Mouse (Mus musculus) testis, postnatal 14 days (tissue): Measurements from ENCODE around the gene Mylk2.

ENCODE experiments used
- DNase-seq: peaks from one replicate; pipeline ENCODE4 v3.0.0; 2021; ENCODE audit warnings: low spot score

The Mylk2 gene

DNA sequence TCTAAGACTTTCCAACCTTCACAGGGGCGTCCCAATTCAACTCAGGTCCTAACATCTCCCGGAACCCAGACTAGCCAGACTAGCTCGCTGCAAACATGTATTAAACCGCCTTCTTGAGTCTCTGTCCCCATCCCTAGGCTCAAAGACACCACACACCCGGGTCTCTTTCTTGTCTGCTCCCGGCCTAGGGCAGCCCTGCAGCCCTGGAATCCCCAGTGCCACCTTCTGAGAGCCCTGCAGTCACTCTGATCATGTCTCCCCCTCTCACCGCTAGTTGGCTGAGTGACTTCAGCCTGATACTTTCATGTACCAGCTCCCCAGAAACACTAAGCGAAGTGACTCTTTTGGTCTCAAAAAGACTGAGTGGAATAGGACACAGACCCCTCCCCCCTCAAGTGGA lies 32.4 kb downstream of the Mylk2 start:
- no peak for DNase-seq

DNA sequence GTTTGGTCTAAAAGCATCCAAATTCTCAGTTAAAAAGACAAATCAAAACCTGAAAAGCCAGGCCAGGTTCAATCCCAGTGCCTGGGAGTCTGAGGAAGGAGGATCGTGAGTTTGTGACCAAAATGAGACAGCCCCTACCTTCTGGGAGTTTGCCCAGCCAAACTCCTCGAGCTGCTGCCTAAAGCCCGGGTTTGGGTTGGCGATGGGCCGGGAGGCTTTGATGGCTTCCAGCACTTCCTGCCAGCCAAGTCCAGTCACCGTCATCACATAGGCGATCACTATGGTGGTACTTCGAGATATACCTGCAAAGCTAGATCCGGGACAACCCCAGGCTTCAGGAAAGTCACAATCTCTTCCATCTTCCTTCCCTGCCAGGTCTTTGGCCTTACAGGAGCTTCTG lies 32.9 kb downstream of the Mylk2 start:
- DNase-seq = no peak

DNA sequence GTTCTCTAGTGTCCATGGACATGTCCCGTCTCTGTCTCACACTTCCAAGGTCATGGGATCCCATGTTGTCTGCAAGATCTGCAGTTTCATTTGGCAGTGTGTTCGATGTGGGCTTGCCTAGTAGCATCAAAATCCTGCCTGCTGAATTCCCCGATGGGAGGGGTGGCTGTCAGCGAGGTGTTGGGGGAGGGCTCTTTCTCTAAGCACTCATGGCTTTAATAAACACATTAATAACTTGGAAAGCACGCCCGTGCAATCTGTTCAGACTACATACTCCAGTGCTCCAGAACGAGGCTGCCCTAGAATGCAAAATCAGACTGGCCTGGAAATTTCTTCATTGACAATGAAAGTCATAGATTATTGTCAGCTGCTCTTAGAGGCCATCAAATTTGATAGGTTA lies 35.9 kb downstream of the Mylk2 start:
- no peak for DNase-seq

DNA sequence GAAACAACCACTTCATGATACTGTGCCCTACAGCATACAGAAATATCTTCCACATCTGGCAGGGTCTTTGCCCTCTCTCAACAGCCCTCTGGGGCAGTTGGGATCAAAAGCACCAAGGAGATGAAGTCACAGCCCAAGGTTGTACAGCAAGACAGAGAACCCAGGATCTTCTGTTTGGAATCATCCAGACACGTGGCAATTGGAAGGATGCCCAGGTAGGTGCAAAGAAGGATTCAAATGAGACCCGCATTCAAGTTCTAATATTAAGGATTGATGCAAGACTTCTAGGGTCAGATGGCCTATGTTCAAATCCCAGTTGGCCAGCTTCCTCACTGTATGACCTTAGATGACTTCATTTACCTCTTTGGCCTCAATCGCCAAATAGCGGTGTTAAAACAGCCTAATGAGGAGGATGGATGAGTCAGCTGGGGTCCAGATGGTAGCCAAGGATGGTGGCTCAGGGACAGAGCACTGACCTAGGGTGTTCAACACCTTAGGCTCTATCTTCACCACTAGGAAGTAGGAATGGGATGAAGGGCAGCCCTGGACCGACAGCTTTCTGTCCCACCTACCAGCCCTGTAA lies 37.4 kb downstream of the Mylk2 start:
- DNase-seq = no peak

DNA sequence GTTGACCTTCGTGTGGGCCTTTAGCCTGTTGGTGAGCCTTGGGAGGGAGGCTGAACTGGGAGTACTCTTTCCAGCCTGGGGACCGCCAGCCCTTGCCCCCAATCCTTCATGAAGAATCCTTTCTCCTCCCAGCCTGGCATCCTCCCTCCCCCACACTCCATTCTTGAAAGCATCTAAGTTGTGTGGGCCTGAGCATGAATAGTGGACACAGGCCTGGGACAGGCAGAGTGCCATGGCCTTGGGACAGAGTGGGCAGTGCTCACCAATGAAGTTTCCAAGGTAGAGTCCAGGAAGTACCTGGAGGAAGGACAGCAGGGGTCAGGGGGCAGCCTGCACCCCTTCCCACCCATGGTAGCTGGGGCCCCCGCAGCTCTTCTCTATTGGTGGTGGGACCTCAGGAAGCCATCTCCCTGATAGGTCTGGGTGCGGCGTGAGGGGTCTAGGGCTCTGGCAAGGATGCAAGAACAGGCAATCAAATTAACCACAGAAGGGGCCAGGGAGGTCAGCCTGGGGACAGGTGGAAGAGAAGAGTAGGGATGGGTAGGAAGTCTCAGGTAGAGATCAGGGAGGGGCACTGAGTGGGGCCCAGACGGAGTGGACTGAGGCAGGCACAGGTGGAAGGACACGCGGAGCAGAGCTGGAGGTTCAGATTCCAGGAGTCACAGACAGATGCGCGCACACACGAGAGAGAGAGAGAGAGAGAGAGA lies 39.4 kb downstream of the Mylk2 start:
- peak; percentile 40 for DNase-seq

DNA sequence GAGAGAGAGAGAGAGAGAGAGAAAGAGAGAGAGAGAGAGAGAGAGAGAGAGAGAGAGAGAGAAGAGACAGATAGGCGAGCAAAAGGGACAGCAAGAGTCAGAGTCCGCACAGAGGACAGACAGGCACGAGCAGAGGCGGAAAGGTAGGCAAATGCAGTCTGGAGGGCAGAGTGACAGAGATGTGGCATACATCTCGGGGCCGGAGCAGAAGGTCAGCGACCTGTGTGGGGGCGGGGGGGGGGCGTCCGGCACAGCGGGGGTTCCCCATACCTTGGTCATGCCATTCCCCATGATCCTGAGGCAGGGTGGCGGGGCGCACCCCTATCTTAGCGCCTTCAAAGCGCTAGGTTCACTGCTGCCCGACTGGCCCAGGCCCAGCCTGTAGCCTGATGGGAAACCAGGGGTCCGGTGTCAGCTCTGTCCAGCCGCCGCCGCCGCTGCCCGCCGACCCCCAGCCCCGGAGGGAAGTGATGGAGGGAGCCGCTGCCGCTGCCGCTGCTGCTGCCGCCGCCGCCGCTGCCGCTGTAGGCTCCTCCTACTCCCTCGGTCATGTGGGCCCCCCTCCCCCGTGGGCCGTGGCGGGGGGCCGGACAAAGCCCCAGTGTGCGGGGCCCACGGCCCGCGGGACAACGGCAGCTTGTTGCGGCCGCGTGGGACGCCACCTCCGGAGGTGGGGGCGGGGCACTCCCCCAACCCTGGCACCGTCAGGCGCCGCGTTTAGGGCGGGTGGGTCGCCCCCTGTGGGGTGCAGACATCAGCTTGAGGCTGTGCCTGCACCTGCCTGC lies 40.1 kb downstream of the Mylk2 start, which contains the start of gene Dusp15:
Dusp15 (minus strand) TSS at position 634 of the 785 bp plus-strand sequence.
- peak; percentile 66 for DNase-seq

DNA sequence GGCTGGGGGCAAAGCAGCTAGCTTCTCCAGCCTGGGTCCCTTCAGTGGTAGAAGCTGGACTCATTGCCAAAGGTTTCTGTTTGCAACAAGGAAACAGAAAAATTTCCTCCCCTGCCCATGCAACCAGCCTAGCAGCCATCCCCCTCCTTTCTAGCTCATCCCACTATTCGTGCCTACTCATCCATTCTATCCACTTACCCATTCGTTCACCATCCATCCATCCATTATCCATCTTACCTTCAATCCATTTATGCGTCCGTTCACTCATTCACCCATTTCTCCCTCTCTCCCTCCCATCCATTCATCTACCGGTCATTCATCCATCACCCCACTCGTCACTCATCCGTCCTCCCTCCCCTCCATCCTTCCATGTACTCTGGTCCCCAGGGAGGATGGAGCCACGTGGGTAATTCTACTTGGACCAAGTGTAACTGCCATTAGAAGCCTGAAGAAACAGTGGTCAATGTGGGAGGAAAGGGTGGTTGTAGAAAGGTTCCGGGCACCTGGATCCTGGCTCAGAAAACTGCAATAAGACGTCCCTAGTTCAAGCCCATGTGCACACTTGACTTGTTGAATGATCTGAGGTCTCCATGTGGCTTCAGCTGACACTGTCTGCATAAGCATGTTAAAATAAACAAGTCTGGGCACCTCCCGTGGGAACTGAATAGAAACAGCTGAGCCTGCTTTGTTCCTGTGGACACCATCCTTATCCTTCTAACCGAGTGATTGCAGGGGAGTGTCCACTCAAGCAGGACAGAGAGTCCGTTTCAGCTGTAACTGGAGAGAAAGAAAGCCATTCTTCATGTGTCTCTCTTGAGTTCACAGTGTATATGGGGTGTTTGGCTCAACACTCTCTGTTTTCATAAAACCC lies 40.9 kb downstream of the Mylk2 start:
- DNase-seq = peak; percentile 63

DNA sequence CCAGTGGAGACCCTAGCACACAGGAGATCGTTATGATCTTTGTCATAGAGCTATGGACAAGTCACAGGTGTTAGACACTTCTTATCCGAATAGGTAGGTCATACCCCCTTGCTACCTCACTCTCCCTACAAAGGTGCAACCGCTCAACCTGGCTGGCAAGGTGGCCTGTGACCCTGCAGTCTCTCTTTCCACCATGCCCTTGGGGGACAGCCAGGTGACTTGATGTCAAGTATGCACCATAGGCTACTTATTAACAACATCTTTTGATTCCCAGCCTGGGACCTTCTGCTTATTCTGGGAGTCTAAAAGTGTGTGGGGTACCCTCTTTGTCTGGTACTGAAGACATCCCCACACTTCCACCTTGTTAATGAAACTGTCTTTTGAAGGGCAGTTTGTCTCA lies 47.0 kb downstream of the Mylk2 start:
- DNase-seq = no peak

DNA sequence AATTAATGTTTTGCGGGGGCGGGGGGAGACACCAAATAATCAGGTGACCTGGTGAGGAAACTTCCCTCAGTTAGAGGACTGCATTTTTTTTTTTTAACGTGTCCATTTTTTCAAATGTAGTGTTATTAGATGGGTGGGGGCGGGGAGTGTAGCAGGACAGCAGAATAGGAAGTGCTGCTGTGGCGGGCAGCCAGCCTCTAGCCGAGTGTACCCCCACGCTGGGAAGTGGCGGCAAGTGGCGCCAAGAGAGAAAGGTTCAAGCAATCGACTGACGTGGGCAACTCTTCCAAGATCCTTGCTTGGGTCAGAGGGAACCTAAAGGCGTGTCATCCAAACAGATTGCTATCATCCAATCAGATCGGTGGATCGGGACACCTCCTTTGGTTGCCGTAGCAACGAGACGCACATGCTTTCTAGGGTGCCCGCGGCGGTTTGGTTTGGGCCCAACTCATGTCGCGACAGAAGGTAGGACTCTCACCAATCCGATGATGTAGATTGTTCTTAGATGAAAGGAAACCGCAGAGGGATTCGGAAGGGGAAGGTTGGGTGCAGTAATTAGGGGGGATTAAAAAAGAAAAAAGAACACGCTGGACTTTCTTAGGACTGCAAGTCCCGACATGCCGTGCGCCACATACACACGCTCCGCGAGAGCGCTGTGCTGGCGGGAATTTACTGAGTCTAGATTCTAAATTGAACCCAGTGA lies 51.1 kb downstream of the Mylk2 start, which contains the start of gene Ttll9:
Ttll9 (plus strand) TSS at position 395 of the 703 bp plus-strand sequence.
- DNase-seq = peak; percentile 83

DNA sequence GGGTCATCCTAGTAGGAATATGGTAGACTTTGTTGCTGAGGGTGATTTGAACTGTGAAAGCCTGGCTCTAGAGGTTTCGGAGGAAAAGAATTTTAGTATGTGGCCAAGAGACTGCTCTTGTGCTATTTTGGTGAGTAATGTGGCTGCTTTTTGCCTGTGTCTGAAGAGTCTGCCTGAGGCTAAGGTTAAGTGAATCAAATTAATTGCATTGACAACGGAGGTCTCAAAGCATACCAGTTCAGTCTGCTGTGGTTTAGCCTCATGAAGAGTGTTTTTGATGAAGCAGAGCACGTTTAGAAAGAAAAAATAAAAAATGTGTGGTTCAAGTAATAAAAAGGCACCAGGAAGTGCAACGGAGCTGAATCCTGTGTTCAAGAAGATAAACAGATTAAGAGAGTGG lies 54.4 kb downstream of the Mylk2 start:
- no peak for DNase-seq
